Mouse (Mus musculus): ENCODE results near the gene Itga9. TPM values are rescaled to one million over a fixed set of nuclear protein-coding genes. Genes with fewer than 3 reads are reported as not detected.
"Not testable (repeated sequence)": the region's sequence is repeated elsewhere in the genome, so short reads cannot be mapped to it uniquely, and the experiment has no call there.

Itga9 gene
- polyA plus RNA-seq, 1 experiment from 2014 or later: 12.6 TPM

GRCm38 (mm10) chr9:118584838-118585237, 21.7 kb upstream of the Itga9 start:
- no peak overlapping the region for H3K27ac ChIP-seq
- H3K4me3 ChIP-seq (replicated peaks): no peak overlapping the region
- WGBS: 91% methylated on average over 1 of the region's 1 CpGs
- H3K9ac ChIP-seq (replicated peaks): no peak overlapping the region
- no peaks in the 10 kb centered on the region for H3K9me3 ChIP-seq
- no peaks in the 10 kb centered on the region for H3K27me3 ChIP-seq
- no peak for ATAC-seq (ENCODE audit: insufficient number of reproducible peaks, insufficient read depth, low FRiP score, low TSS enrichment, low read depth)
- peaks cover 27% of the 10 kb centered on the region for H3K36me3 ChIP-seq
- peaks cover 14% of the 10 kb centered on the region for H3K4me1 ChIP-seq (replicated peaks)
- H3K4me2 ChIP-seq: no peak overlapping the region

GRCm38 (mm10) chr9:118585998-118586397, 20.5 kb upstream of the Itga9 start:
- Histone ChIP-seq H3K27ac (no peak overlapping the region), H3K4me1 (replicated peaks) (peaks cover 26% of the 10 kb centered on the region), H3K36me3 (peaks cover 25% of the 10 kb centered on the region), H3K4me3 (replicated peaks) (no peak overlapping the region), H3K27me3 (no peaks in the 10 kb centered on the region), H3K4me2 (no peak overlapping the region), H3K9ac (replicated peaks) (no peak overlapping the region), H3K9me3 (no peaks in the 10 kb centered on the region)
- no peak for ATAC-seq (ENCODE audit: insufficient number of reproducible peaks, insufficient read depth, low FRiP score, low TSS enrichment, low read depth)
- WGBS: 79% methylated on average over 6 of the region's 6 CpGs

- H3K9ac ChIP-seq (replicated peaks): no peak overlapping the region
- no peaks in the 10 kb centered on the region for H3K9me3 ChIP-seq
- peaks cover 17% of the 10 kb centered on the region for H3K36me3 ChIP-seq
- no peak for ATAC-seq (ENCODE audit: insufficient number of reproducible peaks, insufficient read depth, low FRiP score, low TSS enrichment, low read depth)
- whole genome bisulfite sequencing: 46% methylated on average over 4 of the region's 4 CpGs
- H3K4me2 ChIP-seq: no peak overlapping the region
- no peak overlapping the region for H3K27ac ChIP-seq
- no peak overlapping the region for H3K4me3 ChIP-seq (replicated peaks)
- peaks cover 37% of the 10 kb centered on the region for H3K4me1 ChIP-seq (replicated peaks)
- H3K27me3 ChIP-seq: no peaks in the 10 kb centered on the region
Measured at GRCm38 (mm10) chr9:118587115-118587514, 19.4 kb upstream of the Itga9 start.

- H3K27me3 ChIP-seq: no peaks in the 10 kb centered on the region
- no peaks in the 10 kb centered on the region for H3K9me3 ChIP-seq
- no peak overlapping the region for H3K27ac ChIP-seq
- peaks cover 50% of the 10 kb centered on the region for H3K4me1 ChIP-seq (replicated peaks)
- 41% methylated on average over 3 of the region's 3 CpGs for WGBS
- H3K4me2 ChIP-seq: no peak overlapping the region
- no peak for ATAC-seq (ENCODE audit: insufficient number of reproducible peaks, insufficient read depth, low FRiP score, low TSS enrichment, low read depth)
- no peak overlapping the region for H3K4me3 ChIP-seq (replicated peaks)
- no peak overlapping the region for H3K9ac ChIP-seq (replicated peaks)
- no peaks in the 10 kb centered on the region for H3K36me3 ChIP-seq
Measured at GRCm38 (mm10) chr9:118589249-118589648, 17.2 kb upstream of the Itga9 start.

- no peak for ATAC-seq (ENCODE audit: insufficient number of reproducible peaks, insufficient read depth, low FRiP score, low TSS enrichment, low read depth)
- 0 out of 2 replicates have a peak overlapping the region, but pooled peaks have one; percentile 24 for H3K27ac ChIP-seq
- WGBS: 37% methylated on average over 7 of the region's 7 CpGs
- peaks cover 50% of the 10 kb centered on the region for H3K4me1 ChIP-seq (replicated peaks)
- H3K36me3 ChIP-seq: no peaks in the 10 kb centered on the region
- no peak overlapping the region for H3K4me3 ChIP-seq (replicated peaks)
- no peak overlapping the region; the same call in 1 of the 2 replicates for H3K9ac ChIP-seq (replicated peaks)
- no peak overlapping the region for H3K4me2 ChIP-seq
- no peaks in the 10 kb centered on the region for H3K27me3 ChIP-seq
- no peaks in the 10 kb centered on the region for H3K9me3 ChIP-seq
Measured at GRCm38 (mm10) chr9:118590230-118590629, 16.3 kb upstream of the Itga9 start.

DNA sequence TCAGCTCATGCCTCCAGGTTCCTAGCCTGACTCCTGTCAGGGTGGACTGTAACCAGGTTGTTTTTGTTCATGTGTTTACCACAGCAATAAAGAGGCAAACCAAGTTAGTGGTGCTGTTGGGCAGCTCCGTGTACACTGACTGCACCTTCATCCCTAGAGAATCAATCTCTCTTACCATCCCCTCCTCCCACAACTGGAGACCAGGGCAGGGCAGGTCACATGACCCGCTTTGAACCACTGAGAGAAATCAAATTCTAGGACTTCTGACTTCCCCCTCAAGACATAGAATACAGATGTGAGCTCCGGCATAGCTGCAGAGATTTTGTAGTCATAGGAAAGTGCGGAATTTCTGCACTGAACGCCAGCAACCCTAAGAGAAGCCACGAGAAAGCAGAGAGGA, 14.9 kb upstream of the Itga9 start:
- H3K4me1 ChIP-seq (replicated peaks): peaks cover 45% of the 10 kb centered on the region
- no peak overlapping the region for H3K27ac ChIP-seq
- no peak for ATAC-seq (ENCODE audit: insufficient number of reproducible peaks, insufficient read depth, low FRiP score, low TSS enrichment, low read depth)

GRCm38 (mm10) chr9:118592585-118593249, 13.8 kb upstream of the Itga9 start:
- Histone ChIP-seq H3K4me1 (replicated peaks) (peaks cover 45% of the 10 kb centered on the region), H3K9me3 (no peaks in the 10 kb centered on the region), H3K9ac (replicated peaks) (no peak overlapping the region), H3K4me2 (no peak overlapping the region), H3K4me3 (replicated peaks) (no peak overlapping the region), H3K36me3 (no peaks in the 10 kb centered on the region), H3K27ac (peak overlapping the region; percentile 73), H3K27me3 (no peaks in the 10 kb centered on the region)
- ATAC-seq (ENCODE audit: insufficient number of reproducible peaks, insufficient read depth, low FRiP score, low TSS enrichment, low read depth): peak; percentile 69
- WGBS: 25% methylated on average over 13 of the region's 13 CpGs

More for the DNA sequence above, 14.9 kb upstream of the Itga9 start:
- no peaks in the 10 kb centered on the region for H3K36me3 ChIP-seq
- no peak overlapping the region for H3K4me3 ChIP-seq (replicated peaks)
- no peaks in the 10 kb centered on the region for H3K27me3 ChIP-seq
- no peak overlapping the region for H3K4me2 ChIP-seq
- WGBS: 65% methylated on average over 6 of the region's 6 CpGs
- H3K9me3 ChIP-seq: no peaks in the 10 kb centered on the region
- no peak overlapping the region for H3K9ac ChIP-seq (replicated peaks)

DNA sequence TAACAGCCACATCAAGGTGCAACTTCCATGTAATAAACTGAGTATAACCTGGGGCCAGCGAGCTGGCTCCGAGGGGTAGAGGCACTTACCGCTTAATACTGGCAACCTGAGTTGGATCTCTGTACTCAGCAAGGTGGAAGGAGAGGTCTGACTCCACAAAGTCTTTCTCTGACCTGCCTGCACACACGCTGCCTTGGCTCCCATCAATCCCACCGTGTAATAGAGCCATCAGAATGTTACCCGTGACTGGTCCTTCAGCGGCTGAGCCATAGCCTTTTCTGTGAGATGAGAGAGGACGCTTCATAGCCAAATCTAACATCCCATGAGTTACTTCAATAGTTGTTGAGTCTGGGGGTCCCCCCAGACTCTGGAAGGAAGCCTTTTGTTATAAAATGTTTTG, 13.0 kb upstream of the Itga9 start:
- no peaks in the 10 kb centered on the region for H3K9me3 ChIP-seq
- H3K27me3 ChIP-seq: no peaks in the 10 kb centered on the region
- 84% methylated on average over 8 of the region's 8 CpGs for WGBS
- no peak overlapping the region for H3K9ac ChIP-seq (replicated peaks)
- H3K27ac ChIP-seq: peak overlapping the region; percentile 73
- H3K4me3 ChIP-seq (replicated peaks): no peak overlapping the region
- no peak overlapping the region for H3K4me2 ChIP-seq
- peaks cover 45% of the 10 kb centered on the region for H3K4me1 ChIP-seq (replicated peaks)
- H3K36me3 ChIP-seq: no peaks in the 10 kb centered on the region
- no peak for ATAC-seq (ENCODE audit: insufficient number of reproducible peaks, insufficient read depth, low FRiP score, low TSS enrichment, low read depth)

- H3K36me3 ChIP-seq: no peaks in the 10 kb centered on the region
- H3K27me3 ChIP-seq: no peaks in the 10 kb centered on the region
- no peak for ATAC-seq (ENCODE audit: insufficient number of reproducible peaks, insufficient read depth, low FRiP score, low TSS enrichment, low read depth)
- WGBS: 87% methylated on average over 7 of the region's 7 CpGs
- H3K27ac ChIP-seq: no peak overlapping the region
- H3K9ac ChIP-seq (replicated peaks): no peak overlapping the region
- H3K4me3 ChIP-seq (replicated peaks): no peak overlapping the region
- peaks cover 21% of the 10 kb centered on the region for H3K4me1 ChIP-seq (replicated peaks)
- no peak overlapping the region for H3K4me2 ChIP-seq
- no peaks in the 10 kb centered on the region for H3K9me3 ChIP-seq
Measured at GRCm38 (mm10) chr9:118596767-118597166, 9.7 kb upstream of the Itga9 start.

- H3K36me3 ChIP-seq; H3K4me1 ChIP-seq (replicated peaks); H3K4me3 ChIP-seq (replicated peaks); H3K9me3 ChIP-seq; ATAC-seq (ENCODE audit: insufficient number of reproducible peaks, insufficient read depth, low FRiP score, low TSS enrichment, low read depth); H3K4me2 ChIP-seq; H3K9ac ChIP-seq (replicated peaks); H3K27me3 ChIP-seq; H3K27ac ChIP-seq: not testable (repeated sequence)
- 94% methylated on average over 3 of the region's 3 CpGs for WGBS
Measured at GRCm38 (mm10) chr9:118600393-118600792, 6.1 kb upstream of the Itga9 start.

- Histone ChIP-seq H3K27ac (no peak overlapping the region), H3K36me3 (no peaks in the 10 kb centered on the region), H3K4me1 (replicated peaks) (peaks cover 6% of the 10 kb centered on the region), H3K4me3 (replicated peaks) (no peak overlapping the region), H3K9me3 (no peaks in the 10 kb centered on the region), H3K27me3 (0 out of 2 replicates have a peak, but pooled peaks cover 3% of the 10 kb centered on the region), H3K9ac (replicated peaks) (no peak overlapping the region), H3K4me2 (no peak overlapping the region)
- WGBS: 81% methylated on average over 5 of the region's 5 CpGs
- no peak for ATAC-seq (ENCODE audit: insufficient number of reproducible peaks, insufficient read depth, low FRiP score, low TSS enrichment, low read depth)
Measured at GRCm38 (mm10) chr9:118602576-118602975, 3.9 kb upstream of the Itga9 start.

All from limb, embryonic 12.5 days (tissue).